Mouse (Mus musculus) stomach, postnatal 0 days (tissue): Measurements from ENCODE around the gene Actbl2.

Experiments used
- CTCF ChIP-seq: IDR thresholded peaks from 2 replicates; pipeline ENCODE4 v1.5.1; 2016; ENCODE audit warnings: antibody characterized with exemption, low read depth, mild to moderate bottlenecking, moderate library complexity
- EP300 ChIP-seq: optimal IDR thresholded peaks from 2 replicates; pipeline ENCODE3; 2016; ENCODE audit warnings: antibody characterized with exemption

- TF ChIP-seq EP300: no peak
- TF ChIP-seq CTCF: no peak
These were observed 41.2 kb downstream of the Actbl2 start for GRCm38 (mm10) chr13:111296029-111296428.
